Mouse (Mus musculus) stomach, embryonic 15.5 days (tissue): ENCODE data around the gene Slc52a3. TPM values are rescaled to one million over a fixed set of nuclear protein-coding genes. Genes with fewer than 3 reads are reported as not detected.

Experiments used
- ATAC-seq: fragments of 200-750 bp; cut with Nextera tagmentation; 2 replicates; pipeline ENCODE4 v1.8.0; 2017; ENCODE audit warnings: low read depth, moderate number of reproducible peaks, moderate TSS enrichment; ENCODE audit not compliant: insufficient read depth, low FRiP score
- H3K27ac ChIP-seq: fragments of 300-500 bp; sonication (generic); 2 replicates; pipeline ENCODE4 v1.5.1; 2015; ENCODE audit warnings: mild to moderate bottlenecking, inconsistent platforms
- H3K27me3 ChIP-seq: fragments of 300-500 bp; sonication (generic); replicated peaks from 2 replicates; pipeline ENCODE4 v1.6.1; 2015; ENCODE audit warnings: inconsistent platforms
- H3K36me3 ChIP-seq: fragments of 300-500 bp; sonication (generic); 2 replicates; pipeline ENCODE4 v1.6.1; 2015; ENCODE audit warnings: inconsistent platforms
- H3K4me1 ChIP-seq: fragments of 300-500 bp; sonication (generic); 2 replicates; pipeline ENCODE4 v1.6.1; 2015; ENCODE audit warnings: inconsistent platforms
- H3K4me2 ChIP-seq: fragments of 300-500 bp; sonication (generic); 2 replicates; pipeline ENCODE4 v1.6.1; 2015; ENCODE audit warnings: mild to moderate bottlenecking, inconsistent platforms
- H3K4me3 ChIP-seq: fragments of 300-500 bp; sonication (generic); replicated peaks from 2 replicates; pipeline ENCODE4 v1.5.1; 2015; ENCODE audit warnings: inconsistent platforms
- H3K9ac ChIP-seq: fragments of 300-500 bp; sonication (generic); 2 replicates; pipeline ENCODE4 v1.6.1; 2015; ENCODE audit warnings: inconsistent platforms
- H3K9me3 ChIP-seq: fragments of 300-500 bp; sonication (generic); 2 replicates; pipeline ENCODE4 v1.6.1; 2016; ENCODE audit warnings: inconsistent platforms
- WGBS: fragments of 180-500 bp; shearing (Covaris S2); methylation state at CpG from one replicate; pipeline ENCODE4 v1.1.7; 2015; 5-methylcytosine and 5-hydroxymethylcytosine counted together
- polyA plus RNA-seq: library from polyadenylated mRNA; unstranded; fragments of >200 nt; fragmentation: Nextera tagmentation; extraction: Ambion mirVana; gene quantifications from 2 replicates; pipeline ENCODE4 v1.2.1, GENCODE M21; 2015

The Slc52a3 gene
- polyA plus RNA-seq, 1 experiment from 2014 or later = 7.3 TPM

- H3K4me2 ChIP-seq = no peak overlapping the region
- no peaks in the 10 kb centered on the region for H3K36me3 ChIP-seq
- H3K4me1 ChIP-seq = peaks cover 67% of the 10 kb centered on the region
- no peak overlapping the region for H3K4me3 ChIP-seq
- H3K27me3 ChIP-seq = 0 out of 2 replicates have a peak, but pooled peaks cover 3% of the 10 kb centered on the region
- peak; percentile 19; the same call in 1 of the 2 replicates for ATAC-seq
- no peaks in the 10 kb centered on the region for H3K9me3 ChIP-seq
- H3K27ac ChIP-seq = peak overlapping the region; percentile 18; the same call in 1 of the 2 replicates
- H3K9ac ChIP-seq = no peak overlapping the region
- 72% methylated on average over 3 of the region's 3 CpGs for WGBS
These were observed 20.2 kb upstream of the Slc52a3 start for GRCm38 (mm10) chr2:151976067-151976466.

DNA sequence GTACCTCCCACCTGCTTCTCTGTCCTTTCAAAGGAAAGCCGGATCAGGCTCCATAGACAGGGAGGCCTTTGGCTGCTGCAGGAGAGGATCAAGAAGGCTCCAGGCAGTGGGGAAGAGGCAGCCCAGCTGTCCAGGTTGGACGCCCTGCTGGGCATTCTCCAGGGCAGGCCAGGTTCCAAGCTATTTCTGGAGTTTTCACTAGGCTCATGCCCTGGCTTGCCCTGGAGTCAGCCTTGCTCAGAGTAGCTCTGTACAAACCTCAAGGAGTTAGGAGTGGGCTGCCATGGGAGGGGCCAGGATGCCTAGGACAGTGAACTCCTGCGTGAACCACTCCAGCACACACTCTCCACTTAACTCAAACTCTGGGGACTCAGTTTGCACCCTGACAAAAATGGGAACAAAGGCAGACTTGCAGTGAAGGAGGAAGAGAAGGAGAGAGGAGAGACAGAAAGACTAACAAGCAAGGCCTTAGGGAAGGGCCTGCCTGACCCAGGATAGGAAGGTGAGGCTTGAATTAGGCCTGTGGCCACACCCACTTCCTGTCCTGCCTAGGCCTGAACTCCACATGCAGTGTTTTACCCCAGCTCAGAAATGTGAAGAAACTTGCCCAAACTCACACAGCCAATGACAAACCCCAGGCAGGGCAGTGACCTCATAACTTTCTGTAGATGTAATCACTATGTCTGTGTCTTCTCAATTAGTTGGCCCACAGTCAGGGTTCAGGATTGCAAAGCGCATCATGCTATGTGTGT lies 18.4 kb upstream of the Slc52a3 start:
- peaks cover 53% of the 10 kb centered on the region for H3K4me1 ChIP-seq
- H3K4me2 ChIP-seq = peak overlapping the region; percentile 77
- no peak overlapping the region for H3K4me3 ChIP-seq
- no peaks in the 10 kb centered on the region for H3K9me3 ChIP-seq
- ATAC-seq = no peak
- no peaks in the 10 kb centered on the region for H3K36me3 ChIP-seq
- H3K27me3 ChIP-seq = 0 out of 2 replicates have a peak, but pooled peaks cover 3% of the 10 kb centered on the region
- H3K27ac ChIP-seq = peak overlapping the region; percentile 77
- WGBS = 68% methylated on average over 4 of the region's 4 CpGs
- H3K9ac ChIP-seq = no peak overlapping the region

- peak overlapping the region; percentile 77 for H3K4me2 ChIP-seq
- 0 out of 2 replicates have a peak overlapping the region, but pooled peaks have one; percentile 79 for H3K27ac ChIP-seq
- peak overlapping the region; percentile 80 for H3K4me3 ChIP-seq
- H3K4me1 ChIP-seq = peaks cover 47% of the 10 kb centered on the region
- WGBS = 75% methylated on average over 6 of the region's 6 CpGs
- no peak overlapping the region for H3K9ac ChIP-seq
- no peak for ATAC-seq
- H3K36me3 ChIP-seq = no peaks in the 10 kb centered on the region
- no peaks in the 10 kb centered on the region for H3K9me3 ChIP-seq
- H3K27me3 ChIP-seq = 0 out of 2 replicates have a peak, but pooled peaks cover 3% of the 10 kb centered on the region
These were observed 17.8 kb upstream of the Slc52a3 start for GRCm38 (mm10) chr2:151978494-151978893.

DNA sequence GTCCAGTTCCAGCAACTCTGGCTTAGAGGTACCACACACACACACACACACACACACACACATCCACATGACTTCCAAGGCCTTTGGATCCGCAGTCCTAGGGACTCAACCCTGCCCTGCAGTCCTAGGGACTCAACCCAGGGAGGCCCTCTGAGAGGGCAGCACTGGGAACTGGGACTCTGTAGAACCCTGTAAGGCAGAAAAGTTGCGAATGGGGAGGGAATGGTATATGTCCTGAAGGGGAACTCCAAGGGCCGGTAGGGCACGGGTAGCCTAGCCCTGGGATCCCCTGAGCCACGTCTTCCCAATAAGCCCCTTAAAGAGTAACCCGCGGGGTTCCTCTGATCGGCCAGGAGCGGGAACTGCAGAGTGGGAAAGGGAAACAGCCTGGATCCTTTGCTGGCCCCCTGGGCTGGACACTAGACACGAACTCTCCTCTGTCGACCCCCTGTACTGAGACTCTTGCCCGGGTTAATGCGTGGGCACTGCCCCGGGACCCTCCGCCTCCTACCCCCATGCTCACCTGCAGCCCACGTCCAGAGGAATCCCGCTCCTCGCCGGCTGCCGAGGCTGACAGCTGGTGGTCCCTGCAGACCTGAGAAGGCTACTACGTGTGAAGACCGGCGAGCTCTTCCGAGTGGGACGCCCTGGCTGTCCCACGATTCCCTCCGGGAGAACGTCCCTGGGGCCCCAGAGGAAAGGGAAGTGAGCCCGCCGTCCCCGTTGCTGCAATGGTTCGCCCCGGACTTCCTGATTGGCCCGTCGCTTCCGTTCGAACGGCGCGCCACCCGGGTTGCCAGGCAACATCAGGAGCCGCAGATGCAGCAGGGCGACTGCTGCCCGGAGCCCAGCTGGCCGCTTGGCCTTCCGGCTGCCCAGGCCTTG lies 16.6 kb upstream of the Slc52a3 start, which contains the start of gene Fam110a:
Gene Fam110a, minus strand, starts transcription at position 750 of the 885 bp plus-strand sequence.
- Histone ChIP-seq H3K4me2 (peak within 1 kb of the TSS; percentile 77), H3K27me3 (no peaks in the 10 kb centered on the region), H3K4me1 (peaks cover 37% of the 10 kb centered on the region), H3K9me3 (no peaks in the 10 kb centered on the region), H3K27ac (peak within 1 kb of the TSS; percentile 79), H3K36me3 (no peaks in the 10 kb centered on the region), H3K4me3 (peak within 1 kb of the TSS; percentile 80), H3K9ac (peak within 1 kb of the TSS; percentile 84)
- WGBS = under 1% methylated on average over 46 of the region's 46 CpGs
- peak; percentile 80 for ATAC-seq

DNA sequence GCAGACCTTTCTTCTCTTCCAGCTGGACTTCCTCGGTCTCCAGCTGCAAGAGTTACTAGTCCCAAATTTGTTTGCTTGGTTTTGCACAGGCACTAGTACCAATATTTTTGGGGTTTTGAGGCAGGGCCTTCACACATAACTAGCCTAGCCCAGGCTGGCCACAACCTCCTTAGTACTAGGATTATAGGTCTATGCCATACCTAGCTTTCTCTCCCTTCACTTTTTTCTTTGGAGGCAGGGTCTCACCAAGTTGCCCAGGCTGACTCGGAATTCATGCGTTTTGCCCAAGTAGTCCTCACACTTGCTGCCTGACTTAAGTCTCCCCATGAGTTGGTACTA lies 16.0 kb upstream of the Slc52a3 start:
- Histone ChIP-seq H3K27ac (peak overlapping the region; percentile 28; the same call in 1 of the 2 replicates), H3K9ac (no peak overlapping the region), H3K27me3 (no peaks in the 10 kb centered on the region), H3K4me2 (peak overlapping the region; percentile 77), H3K36me3 (no peaks in the 10 kb centered on the region), H3K9me3 (no peaks in the 10 kb centered on the region), H3K4me3 (peak overlapping the region; percentile 80), H3K4me1 (peaks cover 37% of the 10 kb centered on the region)
- peak; percentile 19; the same call in 1 of the 2 replicates for ATAC-seq
- WGBS = 45% methylated on average over 3 of the region's 3 CpGs

GRCm38 (mm10) chr2:151981268-151981667 lies 15.0 kb upstream of the Slc52a3 start:
- no peak overlapping the region for H3K9ac ChIP-seq
- no peaks in the 10 kb centered on the region for H3K9me3 ChIP-seq
- H3K4me3 ChIP-seq = no peak overlapping the region
- H3K27ac ChIP-seq = no peak overlapping the region
- H3K27me3 ChIP-seq = no peaks in the 10 kb centered on the region
- H3K4me2 ChIP-seq = no peak overlapping the region
- ATAC-seq = no peak
- H3K36me3 ChIP-seq = no peaks in the 10 kb centered on the region
- H3K4me1 ChIP-seq = peaks cover 31% of the 10 kb centered on the region
- WGBS = 70% methylated on average over 6 of the region's 6 CpGs

- Histone ChIP-seq H3K27me3 (no peaks in the 10 kb centered on the region), H3K4me2 (no peak overlapping the region), H3K4me1 (peaks cover 25% of the 10 kb centered on the region), H3K27ac (no peak overlapping the region), H3K4me3 (no peak overlapping the region), H3K9me3 (no peaks in the 10 kb centered on the region), H3K36me3 (no peaks in the 10 kb centered on the region), H3K9ac (no peak overlapping the region)
- no peak for ATAC-seq
These were observed 13.8 kb upstream of the Slc52a3 start for GRCm38 (mm10) chr2:151982476-151982875.

DNA sequence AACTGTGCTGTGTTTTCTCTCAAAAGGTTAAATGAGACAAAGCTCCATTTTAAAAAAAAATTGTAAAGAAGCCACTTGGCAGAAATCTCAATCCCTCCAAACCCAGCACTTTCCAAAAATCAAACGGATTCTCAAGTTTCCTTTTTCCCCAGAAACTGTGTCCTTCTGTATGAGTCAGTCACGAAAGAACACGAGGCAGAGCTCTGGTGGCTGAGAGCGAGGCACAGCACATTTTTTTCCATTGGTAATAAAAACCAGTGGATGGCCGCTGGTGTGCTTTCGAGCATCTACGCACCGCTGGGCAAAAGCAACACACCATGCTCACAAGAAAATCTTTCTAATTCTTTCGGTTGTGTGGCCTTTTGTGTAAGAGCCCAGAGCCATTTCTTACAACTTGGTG lies 12.3 kb upstream of the Slc52a3 start:
- no peak overlapping the region for H3K4me3 ChIP-seq
- H3K36me3 ChIP-seq = no peaks in the 10 kb centered on the region
- no peaks in the 10 kb centered on the region for H3K27me3 ChIP-seq
- 61% methylated on average over 9 of the region's 9 CpGs for WGBS
- no peak overlapping the region for H3K4me2 ChIP-seq
- no peaks in the 10 kb centered on the region for H3K9me3 ChIP-seq
- H3K27ac ChIP-seq = peak overlapping the region; percentile 41; the same call in 1 of the 2 replicates
- peaks cover 11% of the 10 kb centered on the region for H3K4me1 ChIP-seq
- ATAC-seq = no peak
- H3K9ac ChIP-seq = no peak overlapping the region

DNA sequence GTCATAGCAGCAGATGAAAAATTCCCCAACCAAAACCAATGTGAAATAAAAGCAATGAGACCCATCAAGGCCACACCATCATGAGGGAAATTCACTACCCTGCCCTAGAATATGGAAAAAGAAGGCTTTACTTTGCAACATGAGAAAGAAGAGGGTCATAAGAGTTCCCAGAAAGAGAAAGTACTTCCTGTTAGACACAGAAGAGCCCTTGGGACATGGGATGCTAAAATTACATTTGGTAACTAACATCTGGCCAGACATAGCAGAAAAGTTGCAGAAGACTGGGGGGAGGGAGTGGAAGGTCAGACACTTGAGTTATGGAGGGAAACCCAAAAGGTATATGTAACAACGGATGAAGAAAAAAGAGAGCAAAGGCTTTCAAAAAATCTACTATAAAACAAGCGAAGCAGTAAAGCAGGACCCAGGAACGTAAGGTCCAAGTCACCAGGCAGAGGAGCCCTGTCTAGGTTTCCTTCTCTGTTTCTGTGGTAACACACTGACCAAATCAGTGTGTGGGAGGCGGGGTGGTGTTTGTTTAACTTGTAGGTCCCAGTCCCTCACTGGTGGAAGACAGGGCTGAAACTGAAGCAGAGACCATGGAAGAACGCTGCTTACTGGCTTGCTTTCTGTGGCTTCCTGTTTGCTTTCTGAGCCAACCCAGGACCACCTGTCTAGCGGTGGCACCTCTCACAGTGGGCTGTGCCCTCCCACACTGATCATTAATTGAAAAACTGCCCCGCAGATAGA lies 10.7 kb upstream of the Slc52a3 start:
- no peak overlapping the region for H3K4me2 ChIP-seq
- H3K27me3 ChIP-seq = no peaks in the 10 kb centered on the region
- no peaks in the 10 kb centered on the region for H3K9me3 ChIP-seq
- no peak overlapping the region for H3K9ac ChIP-seq
- WGBS = 45% methylated on average over 7 of the region's 7 CpGs
- ATAC-seq = no peak
- H3K36me3 ChIP-seq = no peaks in the 10 kb centered on the region
- H3K4me3 ChIP-seq = no peak overlapping the region
- H3K27ac ChIP-seq = no peak overlapping the region
- peaks cover 1% of the 10 kb centered on the region for H3K4me1 ChIP-seq

DNA sequence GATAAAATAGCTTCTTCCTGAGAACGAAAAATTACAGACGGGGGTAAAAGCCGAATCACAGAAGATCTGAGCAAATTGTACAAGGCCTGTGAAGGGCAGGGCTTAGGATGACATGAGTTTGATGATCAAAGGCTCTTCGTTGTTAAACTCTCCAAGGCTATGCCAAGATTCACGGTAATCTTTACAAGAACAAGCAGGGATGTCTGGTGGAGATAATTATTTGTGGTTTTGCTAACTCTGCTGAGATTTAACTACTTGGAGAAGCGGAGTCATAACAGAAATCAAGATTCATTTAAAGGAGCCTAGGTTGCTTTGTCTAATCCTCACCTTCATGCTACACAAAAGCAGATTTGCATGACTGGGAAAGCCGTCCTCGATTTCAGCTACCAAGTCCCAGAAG lies 9.4 kb upstream of the Slc52a3 start:
- no peaks in the 10 kb centered on the region for H3K27me3 ChIP-seq
- no peak overlapping the region for H3K27ac ChIP-seq
- H3K36me3 ChIP-seq = no peaks in the 10 kb centered on the region
- H3K4me1 ChIP-seq = no peaks in the 10 kb centered on the region
- no peak for ATAC-seq
- no peak overlapping the region for H3K9ac ChIP-seq
- no peak overlapping the region for H3K4me3 ChIP-seq
- no peak overlapping the region for H3K4me2 ChIP-seq
- H3K9me3 ChIP-seq = no peaks in the 10 kb centered on the region
- 81% methylated on average over 8 of the region's 8 CpGs for WGBS

DNA sequence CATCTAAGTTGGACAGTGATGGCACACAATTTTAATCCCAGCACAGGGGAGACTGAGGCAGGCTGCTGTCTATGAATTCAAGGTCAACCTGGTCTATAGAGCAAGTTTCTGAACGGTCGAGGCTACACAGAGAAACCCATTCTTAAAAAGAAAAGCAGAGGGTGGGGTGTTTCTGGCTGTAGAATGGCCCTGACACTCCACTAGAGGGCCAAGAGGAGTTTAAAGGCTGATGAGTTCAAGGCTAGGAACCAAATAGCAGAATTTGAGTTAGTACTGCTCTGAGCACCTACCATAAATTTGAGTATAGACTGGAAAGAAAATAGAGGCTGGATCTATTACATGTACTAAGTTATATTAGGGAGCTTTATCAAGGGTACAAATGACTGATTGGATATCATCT lies 7.3 kb upstream of the Slc52a3 start:
- WGBS = 64% methylated on average over 2 of the region's 2 CpGs
- Histone ChIP-seq H3K4me2 (no peak overlapping the region), H3K27me3 (0 out of 2 replicates have a peak, but pooled peaks cover 2% of the 10 kb centered on the region), H3K4me3 (no peak overlapping the region), H3K9me3 (no peaks in the 10 kb centered on the region), H3K4me1 (no peaks in the 10 kb centered on the region), H3K9ac (no peak overlapping the region), H3K27ac (no peak overlapping the region), H3K36me3 (no peaks in the 10 kb centered on the region)
- no peak for ATAC-seq
